Mouse (Mus musculus): ENCODE data around the gene Treml2. TPM values are rescaled to one million over a fixed set of nuclear protein-coding genes. Genes with fewer than 3 reads are reported as not detected.

Gene Treml2
- polyA plus RNA-seq (2016; fragmentation: Nextera tagmentation; extraction: Ambion mirVana): 0.30 and 0.47 TPM in 2 replicates

GRCm38 (mm10) chr17:48299203-48299602, at the start of gene Treml2:
Treml2 (plus strand) TSS chr17:48299498.
- 49% methylated on average over 3 of the region's 4 CpGs for WGBS
- no peak for DNase-seq (ENCODE audit: low spot score)
- no peaks in the 10 kb centered on the region for H3K36me3 ChIP-seq
- 0 out of 2 replicates have a peak, but pooled peaks cover 3% of the 10 kb centered on the region for H3K4me1 ChIP-seq (replicated peaks)
- H3K4me3 ChIP-seq: 0 out of 2 replicates have a peak within 1 kb of the TSS, but pooled peaks have one; percentile 13
- H3K27me3 ChIP-seq (ENCODE audit: insufficient read depth, poor library complexity, severe bottlenecking): no peaks in the 10 kb centered on the region
- H3K9me3 ChIP-seq: no peaks in the 10 kb centered on the region
- H3K27ac ChIP-seq: peak within 1 kb of the TSS; percentile 59

DNA sequence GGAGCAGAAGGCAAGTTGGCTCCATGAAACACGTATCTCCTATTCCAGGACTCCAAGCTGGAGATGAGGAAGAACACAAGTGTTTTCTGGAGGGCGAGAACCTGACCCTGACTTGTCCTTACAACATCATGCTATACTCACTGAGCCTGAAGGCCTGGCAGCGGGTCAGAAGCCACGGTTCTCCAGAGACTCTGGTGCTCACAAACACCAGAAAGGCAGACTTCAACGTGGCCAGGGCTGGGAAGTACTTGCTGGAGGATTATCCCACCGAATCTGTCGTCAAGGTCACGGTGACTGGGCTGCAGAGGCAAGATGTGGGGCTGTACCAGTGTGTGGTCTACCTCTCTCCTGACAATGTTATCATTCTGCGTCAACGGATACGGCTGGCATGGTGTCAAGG, 49.8 kb upstream of the Treml2 start:
- no peak for DNase-seq (ENCODE audit: low spot score)
- no peak overlapping the region for H3K4me3 ChIP-seq
- no peaks in the 10 kb centered on the region for H3K9me3 ChIP-seq
- WGBS: 83% methylated on average over 11 of the region's 11 CpGs
- no peaks in the 10 kb centered on the region for H3K27me3 ChIP-seq (ENCODE audit: insufficient read depth, poor library complexity, severe bottlenecking)
- no peak overlapping the region for H3K27ac ChIP-seq
- H3K36me3 ChIP-seq: no peaks in the 10 kb centered on the region
- peaks cover 7% of the 10 kb centered on the region; the same call in 1 of the 2 replicates for H3K4me1 ChIP-seq (replicated peaks)

GRCm38 (mm10) chr17:48250631-48251030, 48.7 kb upstream of the Treml2 start:
- DNase-seq (ENCODE audit: low spot score): no peak
- H3K27me3 ChIP-seq (ENCODE audit: insufficient read depth, poor library complexity, severe bottlenecking): no peaks in the 10 kb centered on the region
- no peak overlapping the region for H3K4me3 ChIP-seq
- peaks cover 7% of the 10 kb centered on the region; the same call in 1 of the 2 replicates for H3K4me1 ChIP-seq (replicated peaks)
- no peaks in the 10 kb centered on the region for H3K36me3 ChIP-seq
- no peaks in the 10 kb centered on the region for H3K9me3 ChIP-seq
- H3K27ac ChIP-seq: no peak overlapping the region
- 88% methylated on average over 7 of the region's 7 CpGs for WGBS

DNA sequence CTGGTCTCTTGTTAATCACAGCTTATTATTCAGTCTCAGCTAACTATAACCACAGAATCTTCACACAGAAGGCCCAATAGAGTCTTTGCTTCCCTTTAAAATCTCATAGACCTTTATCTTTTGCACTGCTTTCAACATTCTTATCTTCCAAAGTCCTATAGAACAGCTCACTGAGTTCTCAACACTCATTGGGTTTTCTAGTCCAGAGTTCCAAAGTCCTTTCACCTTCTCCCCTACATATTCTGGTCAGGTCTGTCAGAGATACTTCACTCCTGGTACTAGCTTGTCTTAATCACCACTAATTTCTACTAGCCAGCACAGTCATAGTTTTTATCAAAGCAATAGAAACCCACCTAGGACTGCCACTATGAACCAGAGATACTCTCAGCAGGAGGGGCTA, 42.7 kb upstream of the Treml2 start:
- H3K9me3 ChIP-seq: peaks cover 11% of the 10 kb centered on the region
- H3K4me3 ChIP-seq: no peak overlapping the region
- H3K27me3 ChIP-seq (ENCODE audit: insufficient read depth, poor library complexity, severe bottlenecking): no peaks in the 10 kb centered on the region
- no peak overlapping the region for H3K27ac ChIP-seq
- no peaks in the 10 kb centered on the region for H3K36me3 ChIP-seq
- DNase-seq (ENCODE audit: low spot score): no peak
- H3K4me1 ChIP-seq (replicated peaks): peaks cover 7% of the 10 kb centered on the region; the same call in 1 of the 2 replicates

DNA sequence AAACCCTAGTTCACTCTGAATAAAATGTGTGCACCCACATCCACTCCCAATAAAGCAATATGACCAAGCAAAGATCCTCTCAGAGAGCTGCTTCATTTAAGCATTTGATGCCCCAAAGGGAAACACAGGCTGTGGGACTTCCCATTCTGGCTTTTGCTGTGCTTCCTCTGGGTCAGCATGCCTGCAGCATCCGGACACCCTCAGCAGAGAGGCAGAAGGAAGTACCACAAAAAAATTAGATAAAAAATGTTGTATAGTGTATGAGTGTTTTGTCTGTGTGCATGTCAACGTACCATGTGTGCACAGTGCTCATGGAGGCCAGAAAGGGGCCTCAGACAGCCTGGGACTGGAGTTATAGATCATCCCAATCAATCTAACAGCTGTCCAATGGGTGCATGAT, 37.4 kb upstream of the Treml2 start:
- Histone ChIP-seq H3K27me3 (ENCODE audit: insufficient read depth, poor library complexity, severe bottlenecking) (no peaks in the 10 kb centered on the region), H3K36me3 (no peaks in the 10 kb centered on the region), H3K9me3 (peaks cover 11% of the 10 kb centered on the region), H3K4me1 (replicated peaks) (0 out of 2 replicates have a peak, but pooled peaks cover 11% of the 10 kb centered on the region), H3K4me3 (no peak overlapping the region), H3K27ac (no peak overlapping the region)
- no peak for DNase-seq (ENCODE audit: low spot score)
- WGBS: 85% methylated on average over 2 of the region's 2 CpGs

- no peak for DNase-seq (ENCODE audit: low spot score)
- WGBS: 85% methylated on average over 3 of the region's 3 CpGs
Observed at GRCm38 (mm10) chr17:48263741-48264362, 35.4 kb upstream of the Treml2 start, which contains the start of gene Treml4. Treml4 (plus strand) TSS chr17:48264295.

GRCm38 (mm10) chr17:48264662-48265061, 34.6 kb upstream of the Treml2 start:
- Histone ChIP-seq H3K4me3 (no peak overlapping the region), H3K9me3 (peaks cover 3% of the 10 kb centered on the region), H3K4me1 (replicated peaks) (0 out of 2 replicates have a peak, but pooled peaks cover 11% of the 10 kb centered on the region), H3K27me3 (ENCODE audit: insufficient read depth, poor library complexity, severe bottlenecking) (no peaks in the 10 kb centered on the region), H3K27ac (no peak overlapping the region), H3K36me3 (no peaks in the 10 kb centered on the region)
- WGBS: 94% methylated on average over 7 of the region's 7 CpGs
- DNase-seq (ENCODE audit: low spot score): no peak

More at GRCm38 (mm10) chr17:48263741-48264362, 35.4 kb upstream of the Treml2 start, which contains the start of gene Treml4:
- no peak within 1 kb of the TSS for H3K4me3 ChIP-seq
- H3K27ac ChIP-seq: no peak within 1 kb of the TSS
- no peaks in the 10 kb centered on the region for H3K36me3 ChIP-seq
- H3K9me3 ChIP-seq: peaks cover 11% of the 10 kb centered on the region
- no peaks in the 10 kb centered on the region for H3K27me3 ChIP-seq (ENCODE audit: insufficient read depth, poor library complexity, severe bottlenecking)
- 0 out of 2 replicates have a peak, but pooled peaks cover 11% of the 10 kb centered on the region for H3K4me1 ChIP-seq (replicated peaks)

GRCm38 (mm10) chr17:48266138-48266537, 33.2 kb upstream of the Treml2 start:
- no peak overlapping the region for H3K27ac ChIP-seq
- H3K36me3 ChIP-seq: no peaks in the 10 kb centered on the region
- WGBS: 46% methylated on average over 2 of the region's 2 CpGs
- DNase-seq (ENCODE audit: low spot score): no peak
- 0 out of 2 replicates have a peak, but pooled peaks cover 11% of the 10 kb centered on the region for H3K4me1 ChIP-seq (replicated peaks)
- no peaks in the 10 kb centered on the region for H3K27me3 ChIP-seq (ENCODE audit: insufficient read depth, poor library complexity, severe bottlenecking)
- H3K9me3 ChIP-seq: no peaks in the 10 kb centered on the region
- no peak overlapping the region for H3K4me3 ChIP-seq

DNA sequence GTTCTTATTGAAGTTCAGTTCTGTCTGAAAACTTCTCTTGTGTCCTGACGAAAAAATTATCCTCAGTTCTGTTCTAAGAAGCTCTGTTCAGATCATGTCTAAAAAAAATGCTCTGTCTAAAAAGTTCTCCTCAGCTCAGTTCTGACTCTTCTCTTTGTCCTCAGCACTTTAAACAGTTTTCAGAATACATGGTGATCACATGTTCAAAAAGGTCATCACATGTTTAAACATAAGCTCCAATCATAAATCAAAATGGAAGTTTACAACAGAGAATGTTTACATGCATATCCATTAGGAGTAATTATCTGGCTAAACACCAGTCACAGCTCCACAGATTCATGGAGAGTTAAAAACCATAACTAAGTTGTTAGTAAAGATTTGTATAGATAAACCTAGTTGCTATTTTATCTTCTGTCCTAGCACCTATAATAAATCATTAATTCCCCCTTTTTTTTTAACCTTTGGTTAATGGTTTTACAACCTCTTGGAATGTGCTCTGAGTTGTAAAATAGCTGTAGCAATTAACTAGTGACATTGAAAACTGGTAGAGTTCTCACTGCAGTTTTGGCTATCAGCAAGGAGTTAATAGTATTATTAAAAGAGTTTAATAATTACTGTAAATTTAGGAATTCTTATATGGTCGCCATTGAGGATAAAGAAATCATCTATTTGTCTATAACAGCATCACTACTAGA, 32.5 kb upstream of the Treml2 start:
- WGBS: 57% methylated on average over 2 of the region's 2 CpGs

GRCm38 (mm10) chr17:48267591-48267990, 31.7 kb upstream of the Treml2 start:
- no peak overlapping the region for H3K4me3 ChIP-seq
- DNase-seq (ENCODE audit: low spot score): no peak
- WGBS: 88% methylated on average over 1 of the region's 1 CpGs

More for the DNA sequence above, 32.5 kb upstream of the Treml2 start:
- H3K36me3 ChIP-seq: no peaks in the 10 kb centered on the region
- H3K27me3 ChIP-seq (ENCODE audit: insufficient read depth, poor library complexity, severe bottlenecking): no peaks in the 10 kb centered on the region
- H3K27ac ChIP-seq: no peak overlapping the region
- H3K4me3 ChIP-seq: no peak overlapping the region
- H3K9me3 ChIP-seq: no peaks in the 10 kb centered on the region
- H3K4me1 ChIP-seq (replicated peaks): 0 out of 2 replicates have a peak, but pooled peaks cover 11% of the 10 kb centered on the region
- no peak for DNase-seq (ENCODE audit: low spot score)

GRCm38 (mm10) chr17:48268276-48268675, 31.0 kb upstream of the Treml2 start:
- Histone ChIP-seq H3K27ac (no peak overlapping the region), H3K4me1 (replicated peaks) (0 out of 2 replicates have a peak, but pooled peaks cover 11% of the 10 kb centered on the region), H3K36me3 (no peaks in the 10 kb centered on the region), H3K4me3 (no peak overlapping the region), H3K9me3 (no peaks in the 10 kb centered on the region), H3K27me3 (ENCODE audit: insufficient read depth, poor library complexity, severe bottlenecking) (no peaks in the 10 kb centered on the region)
- DNase-seq (ENCODE audit: low spot score): no peak

More at GRCm38 (mm10) chr17:48267591-48267990, 31.7 kb upstream of the Treml2 start:
- no peaks in the 10 kb centered on the region for H3K27me3 ChIP-seq (ENCODE audit: insufficient read depth, poor library complexity, severe bottlenecking)
- H3K36me3 ChIP-seq: no peaks in the 10 kb centered on the region
- no peaks in the 10 kb centered on the region for H3K9me3 ChIP-seq
- H3K27ac ChIP-seq: no peak overlapping the region
- 0 out of 2 replicates have a peak, but pooled peaks cover 11% of the 10 kb centered on the region for H3K4me1 ChIP-seq (replicated peaks)

GRCm38 (mm10) chr17:48269833-48270232, 29.5 kb upstream of the Treml2 start:
- Histone ChIP-seq H3K9me3 (no peaks in the 10 kb centered on the region), H3K36me3 (no peaks in the 10 kb centered on the region), H3K4me1 (replicated peaks) (0 out of 2 replicates have a peak, but pooled peaks cover 11% of the 10 kb centered on the region), H3K27ac (no peak overlapping the region), H3K4me3 (no peak overlapping the region), H3K27me3 (ENCODE audit: insufficient read depth, poor library complexity, severe bottlenecking) (no peaks in the 10 kb centered on the region)
- no peak for DNase-seq (ENCODE audit: low spot score)
- 72% methylated on average over 4 of the region's 4 CpGs for WGBS

DNA sequence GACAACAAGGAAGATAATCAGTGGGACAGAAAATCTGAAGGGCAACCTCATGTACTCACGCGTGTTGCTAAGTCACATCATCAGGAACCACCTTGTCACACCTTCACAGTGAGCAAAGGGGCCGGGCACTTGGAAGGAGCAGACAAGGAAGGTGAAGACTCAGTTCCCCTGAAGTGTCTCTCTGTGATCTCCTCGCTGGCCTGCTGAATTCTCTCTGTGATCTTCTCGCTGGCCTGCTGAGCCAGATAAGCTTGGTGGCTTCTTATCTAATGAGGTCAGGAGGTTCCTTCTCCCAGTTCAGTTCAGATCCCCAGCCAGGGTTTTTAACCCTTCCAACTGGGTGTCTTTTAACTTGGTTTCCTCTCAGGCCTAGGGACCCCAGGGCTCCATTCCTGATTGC, 27.1 kb upstream of the Treml2 start:
- Histone ChIP-seq H3K27me3 (ENCODE audit: insufficient read depth, poor library complexity, severe bottlenecking) (no peaks in the 10 kb centered on the region), H3K4me3 (no peak overlapping the region), H3K36me3 (no peaks in the 10 kb centered on the region), H3K9me3 (no peaks in the 10 kb centered on the region), H3K27ac (no peak overlapping the region), H3K4me1 (replicated peaks) (no peaks in the 10 kb centered on the region)
- DNase-seq (ENCODE audit: low spot score): no peak
- WGBS: 80% methylated on average over 5 of the region's 5 CpGs

Data from hindbrain, embryonic 10.5 days (tissue).